Mouse (Mus musculus): ENCODE results near the gene Gm17509.

Gm17509 gene

DNA sequence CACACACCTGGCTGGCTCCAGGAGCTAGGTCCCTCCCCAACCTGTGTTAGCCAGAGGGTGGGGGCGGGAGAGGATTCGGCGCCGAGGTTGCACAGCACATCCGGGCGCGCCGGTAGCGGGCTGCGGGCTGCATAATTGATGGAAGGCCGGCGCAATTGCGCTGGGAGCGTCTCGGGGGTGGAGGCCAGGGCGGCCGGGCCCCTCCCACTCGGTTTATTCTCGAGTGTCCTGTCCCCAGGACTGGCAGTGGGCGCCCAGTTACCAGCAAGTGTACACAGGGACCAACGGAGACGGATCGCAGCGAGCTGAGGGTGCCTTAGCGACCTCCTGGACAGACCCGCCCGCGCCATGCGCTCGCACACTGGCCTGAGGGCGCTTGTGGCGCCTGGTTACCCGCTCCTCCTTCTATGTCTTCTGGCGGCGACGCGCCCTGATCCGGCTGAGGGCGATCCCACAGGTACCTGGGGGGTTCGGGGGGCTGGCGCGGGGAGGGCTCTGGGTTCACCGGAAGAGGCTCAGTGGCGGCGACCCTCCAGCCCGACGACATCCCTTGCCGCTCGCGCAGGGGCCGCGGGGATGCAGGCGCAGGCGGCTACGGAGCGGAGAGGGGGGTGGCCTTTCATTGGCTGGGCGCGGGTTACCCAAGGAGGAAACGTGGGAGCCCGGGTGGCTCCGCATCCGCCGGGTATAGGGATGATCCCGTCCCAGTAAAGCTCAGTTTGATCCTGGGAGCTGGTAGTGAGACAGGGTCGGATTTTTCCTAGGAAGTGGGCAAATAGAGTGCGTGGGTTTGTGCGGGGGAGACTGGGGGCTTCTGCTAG is at the start of gene Gm17509:
Gm17509 (minus strand) TSS at position 575 of the 821 bp plus-strand sequence.
- peak; percentile 79 for DNase-seq (ENCODE audit: low spot score)

DNA sequence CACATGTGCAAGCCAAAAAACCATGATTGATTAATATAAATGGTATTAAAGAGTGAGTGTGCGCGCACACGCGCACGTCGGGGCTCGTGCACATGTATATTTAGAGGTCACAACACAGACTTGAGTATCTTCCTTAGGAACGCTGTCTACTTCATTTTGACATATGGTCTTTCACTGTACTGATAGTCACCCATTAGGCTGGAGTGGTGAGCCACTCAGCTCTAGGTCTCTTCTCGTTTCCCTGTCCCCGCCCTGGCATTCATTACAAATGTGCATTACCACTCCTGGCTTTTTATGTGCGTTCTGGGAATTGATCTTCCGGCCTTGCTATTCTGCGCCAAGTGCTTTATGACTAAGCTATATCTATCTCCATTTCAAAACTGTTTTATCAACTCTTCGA is 47.1 kb upstream of the Gm17509 start:
- DNase-seq (ENCODE audit: low spot score) = no peak

DNA sequence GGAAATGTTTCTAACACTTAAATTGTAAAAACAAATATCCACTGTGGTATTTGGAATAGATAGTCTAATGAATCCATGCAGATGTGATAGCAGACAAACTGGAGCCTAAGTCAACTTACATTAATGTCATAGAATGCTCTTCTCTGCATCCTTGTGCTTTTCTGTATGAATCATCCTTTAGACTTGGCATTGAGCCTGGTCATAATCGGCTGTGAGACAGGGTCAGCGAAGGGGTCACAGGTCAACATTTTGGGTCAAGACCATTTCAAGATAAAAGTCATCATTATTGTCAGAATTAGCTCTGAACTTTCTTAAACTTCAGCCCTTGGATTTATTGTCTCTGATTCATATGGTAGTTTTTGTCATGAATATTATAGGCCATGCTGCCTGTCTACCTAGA is 45.3 kb upstream of the Gm17509 start:
- DNase-seq (ENCODE audit: low spot score) = peak; percentile 49

DNA sequence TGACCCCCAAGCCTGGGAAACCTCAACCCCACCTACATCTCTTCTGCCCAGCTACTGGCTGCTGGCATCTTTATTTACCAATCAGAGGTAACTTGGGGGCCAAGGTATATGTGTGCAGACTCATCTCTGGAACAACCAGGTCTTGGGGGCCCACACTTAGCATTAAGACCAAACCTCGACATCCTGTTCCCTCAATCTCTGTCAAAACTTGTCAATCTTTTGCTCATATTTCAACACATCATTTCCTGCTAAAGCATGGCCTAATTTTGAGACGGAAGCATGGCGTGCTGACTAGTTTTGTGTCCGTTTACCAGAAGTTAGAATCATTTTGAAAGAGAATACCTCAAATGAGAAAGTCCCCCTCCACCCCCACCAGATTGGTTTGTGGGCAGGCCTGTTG is 39.8 kb upstream of the Gm17509 start:
- no peak for DNase-seq (ENCODE audit: low spot score)

DNA sequence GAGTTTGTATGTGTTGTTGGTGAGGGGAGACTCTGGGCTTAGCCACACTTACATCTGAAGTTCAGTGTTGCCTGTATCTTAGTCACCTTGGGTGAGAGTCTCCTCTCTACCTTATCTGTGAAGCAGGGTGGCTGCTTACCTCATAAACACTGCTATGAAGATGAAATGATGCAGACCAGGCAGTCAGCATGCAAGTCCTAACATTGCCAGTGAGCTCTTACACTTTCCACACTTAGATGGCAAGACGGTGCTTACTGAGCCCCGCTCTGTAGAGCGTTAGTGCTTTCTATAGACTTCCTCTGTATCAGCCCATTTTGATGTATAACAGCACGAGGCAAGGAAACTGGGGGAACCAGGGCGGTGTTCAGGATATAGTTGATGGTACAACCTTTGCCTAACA is 21.7 kb upstream of the Gm17509 start:
- DNase-seq (ENCODE audit: low spot score) = no peak

DNA sequence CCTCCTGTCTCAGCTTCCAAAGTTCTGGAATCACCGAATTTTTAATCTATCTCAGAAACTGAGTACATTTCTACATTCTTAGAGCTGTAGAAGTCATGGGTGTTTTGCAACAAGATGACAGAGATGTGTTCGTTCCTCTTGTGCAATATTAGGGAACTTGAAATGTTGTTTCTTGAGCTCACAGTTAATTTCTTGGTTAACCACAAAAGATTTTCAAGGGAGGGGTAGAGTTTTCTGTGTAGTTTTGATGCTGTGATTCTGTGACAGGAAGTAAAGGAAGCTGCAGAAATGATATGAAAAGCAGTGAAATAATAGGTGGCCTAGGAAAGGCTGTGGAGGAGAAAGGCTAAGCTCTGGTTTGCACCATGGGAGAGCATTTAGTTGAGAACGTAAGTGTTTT is 21.2 kb upstream of the Gm17509 start:
- DNase-seq (ENCODE audit: low spot score) = no peak

DNA sequence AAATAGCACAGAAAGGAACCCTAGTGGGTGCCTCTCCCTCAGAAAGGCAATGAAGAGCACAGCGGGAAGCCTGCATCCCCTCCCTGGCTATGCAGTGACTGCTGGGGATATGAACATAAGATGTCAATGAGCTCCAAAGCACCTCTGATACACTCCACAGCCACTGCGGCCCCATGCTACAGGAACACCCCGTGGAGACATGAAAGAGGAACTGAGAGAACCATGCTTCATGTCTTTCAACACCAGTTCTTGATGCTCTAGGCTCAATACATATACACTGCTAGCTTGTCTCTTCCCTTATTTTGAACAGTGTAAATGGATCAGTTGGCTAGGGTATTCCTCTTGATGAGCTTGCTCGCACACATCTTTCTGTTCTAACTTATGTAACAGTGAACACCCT is 16.2 kb upstream of the Gm17509 start:
- DNase-seq (ENCODE audit: low spot score) = no peak

DNA sequence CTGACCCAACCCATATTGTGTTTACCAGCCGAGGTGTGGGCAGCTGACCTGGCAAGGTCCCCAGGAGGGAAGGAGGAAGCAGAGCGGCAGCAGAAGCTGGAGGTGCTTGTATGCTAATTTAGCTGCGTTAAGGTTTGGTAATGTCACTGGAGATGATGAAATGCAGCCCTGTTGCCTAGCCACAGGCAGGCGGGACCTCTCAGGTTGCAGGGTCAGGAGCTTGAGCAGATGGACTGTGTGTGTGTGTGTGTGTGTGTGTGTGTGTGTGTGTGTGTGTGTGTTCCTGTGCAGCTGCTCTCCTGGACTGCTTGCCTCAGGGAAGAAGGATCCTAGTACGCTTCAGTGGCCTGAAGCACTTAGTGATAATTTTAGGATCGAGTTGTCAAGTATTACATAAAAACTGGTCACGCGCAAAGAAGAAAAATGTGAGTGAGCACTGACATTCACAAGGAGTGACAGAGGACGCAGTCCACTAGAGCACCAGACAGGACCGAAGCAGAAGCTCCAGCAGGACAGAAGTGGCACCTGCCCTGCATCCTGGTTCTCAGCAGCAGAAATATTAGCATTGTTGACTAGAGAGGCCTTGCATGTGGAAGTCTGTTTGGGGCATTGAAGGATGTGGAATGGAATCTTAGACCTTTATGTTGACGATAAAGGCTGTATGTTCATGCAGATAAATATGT is 14.8 kb upstream of the Gm17509 start:
- peak; percentile 80 for DNase-seq (ENCODE audit: low spot score)

DNA sequence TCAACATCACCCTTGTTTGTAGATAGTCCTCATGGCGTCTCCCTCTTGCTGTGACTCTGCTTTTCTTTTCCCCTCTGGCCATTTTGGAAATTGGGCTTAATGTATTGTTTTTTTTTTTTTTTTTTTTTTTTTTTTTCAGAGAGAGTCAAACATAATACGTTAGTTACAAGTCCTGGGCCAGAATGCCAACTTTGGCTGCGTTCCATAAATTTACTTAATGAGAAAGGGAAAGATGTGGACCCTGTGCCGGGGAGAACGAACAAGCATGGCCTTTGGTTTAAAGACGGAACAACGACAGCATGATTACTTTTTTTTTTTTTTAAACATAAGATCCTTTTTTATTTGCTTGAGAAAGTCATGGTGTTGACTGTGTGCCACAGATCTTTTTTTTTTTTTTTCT is 13.6 kb upstream of the Gm17509 start:
- DNase-seq (ENCODE audit: low spot score) = no peak

DNA sequence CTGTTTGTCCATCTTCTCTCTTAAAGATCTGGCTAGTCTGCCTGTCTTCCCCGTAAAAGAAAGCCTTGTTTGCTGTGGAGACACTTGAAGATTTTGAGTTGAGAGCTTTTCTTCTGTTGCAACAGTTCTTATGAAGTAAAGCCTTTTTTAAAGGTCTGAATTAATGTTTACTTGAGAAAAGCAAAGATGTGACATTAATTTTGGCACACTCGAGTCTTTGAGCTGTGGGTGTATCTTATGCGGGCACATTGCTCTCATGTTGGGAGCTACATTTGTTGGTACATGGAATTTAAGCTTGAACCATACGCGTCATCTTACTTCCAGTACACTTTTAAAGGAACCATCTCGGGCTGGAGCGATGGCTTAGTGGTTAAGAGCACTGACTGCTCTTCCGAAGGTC is 12.9 kb upstream of the Gm17509 start:
- no peak for DNase-seq (ENCODE audit: low spot score)

DNA sequence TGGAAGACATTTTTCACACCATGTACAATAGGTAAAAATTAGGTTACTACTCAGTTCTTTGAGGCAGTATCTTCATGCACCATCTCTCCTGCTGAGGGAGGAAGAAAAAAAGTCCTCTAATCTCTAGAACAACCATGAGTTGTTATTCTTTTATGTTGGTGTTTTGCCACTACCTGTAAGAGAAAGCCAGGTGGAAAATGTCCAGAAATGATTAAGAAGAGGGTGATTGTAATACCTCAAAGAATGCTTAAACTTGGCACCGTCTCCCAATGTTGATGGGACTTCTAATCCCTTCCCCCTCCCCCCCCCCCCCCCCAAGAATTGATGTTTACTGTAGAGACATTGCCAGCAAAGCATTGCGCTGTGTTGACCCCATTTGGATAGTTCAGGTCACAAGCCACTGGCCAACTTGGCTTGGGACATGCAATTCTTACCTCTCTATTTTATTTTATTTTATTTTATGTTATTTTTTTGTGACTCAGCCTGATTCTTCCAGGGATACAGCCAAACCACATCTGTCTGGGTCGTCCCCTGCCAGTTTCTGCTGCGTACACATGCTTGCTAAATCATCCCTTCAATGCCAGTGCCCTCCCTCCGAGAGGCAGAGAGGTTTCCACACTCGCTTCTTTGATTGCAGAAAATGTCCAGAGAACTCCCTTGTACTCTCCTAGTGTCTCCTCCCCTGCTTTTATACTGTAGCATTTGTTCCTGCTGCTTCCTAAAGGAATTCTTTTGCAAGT is 9.7 kb upstream of the Gm17509 start:
- no peak for DNase-seq (ENCODE audit: low spot score)

DNA sequence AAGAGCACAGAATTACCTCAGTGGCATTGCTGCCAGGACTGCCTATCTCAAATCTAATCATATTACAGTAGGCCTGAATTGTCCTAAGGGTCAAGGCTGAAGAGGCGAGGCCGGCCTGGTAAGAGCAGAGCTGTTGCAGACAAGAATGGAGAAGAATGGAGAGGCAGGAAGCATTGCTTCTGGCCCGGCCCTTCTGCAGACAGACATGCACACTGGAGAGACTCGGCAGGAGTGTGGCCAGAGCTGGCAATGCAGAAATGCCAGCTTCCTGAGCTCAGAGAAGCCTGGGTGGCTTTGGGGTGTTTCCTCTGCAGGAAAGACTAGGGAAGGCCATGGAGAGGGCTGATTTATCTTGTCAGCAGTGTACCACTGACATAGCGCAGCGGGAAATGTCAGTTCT is 4.7 kb upstream of the Gm17509 start:
- no peak for DNase-seq (ENCODE audit: low spot score)

DNA sequence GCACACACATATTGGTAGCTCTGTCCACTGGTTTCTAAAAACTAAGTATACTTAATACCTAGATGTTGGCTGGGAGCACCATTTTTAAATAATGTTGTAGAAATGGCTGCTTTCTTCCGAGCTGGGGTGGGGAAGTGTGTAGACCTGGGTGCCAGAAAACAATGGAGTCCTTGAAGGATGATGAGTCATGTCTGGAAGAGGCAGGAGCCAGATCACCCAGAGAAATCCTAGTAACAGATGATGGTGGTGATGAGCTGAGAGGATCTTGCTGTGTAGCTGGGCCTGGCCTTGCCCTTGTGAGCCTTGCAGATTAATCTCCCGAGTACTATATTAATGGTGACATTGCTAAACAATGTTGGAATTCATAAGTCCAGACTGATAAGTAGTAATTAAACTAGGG is 4.0 kb upstream of the Gm17509 start:
- no peak for DNase-seq (ENCODE audit: low spot score)

DNA sequence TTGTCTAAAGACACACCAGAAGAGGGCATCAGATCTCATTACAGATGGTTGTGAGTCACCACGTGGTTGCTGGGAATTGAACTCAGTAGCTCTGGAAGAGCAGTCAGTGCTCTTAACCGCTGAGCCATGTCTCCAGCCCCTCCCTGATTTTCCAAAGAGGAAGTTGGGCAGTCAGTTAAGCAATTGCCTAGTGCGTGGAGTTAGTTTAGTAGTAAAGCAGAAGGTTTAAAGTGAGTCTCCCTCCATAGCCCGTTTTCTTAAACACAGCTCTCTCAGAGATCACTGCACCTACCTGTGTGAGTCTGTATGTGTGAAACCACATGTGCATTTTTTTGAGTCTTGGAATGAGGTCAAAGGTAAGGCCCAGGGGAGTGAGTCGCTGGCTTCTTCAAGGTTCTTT is 2.2 kb upstream of the Gm17509 start:
- no peak for DNase-seq (ENCODE audit: low spot score)

DNA sequence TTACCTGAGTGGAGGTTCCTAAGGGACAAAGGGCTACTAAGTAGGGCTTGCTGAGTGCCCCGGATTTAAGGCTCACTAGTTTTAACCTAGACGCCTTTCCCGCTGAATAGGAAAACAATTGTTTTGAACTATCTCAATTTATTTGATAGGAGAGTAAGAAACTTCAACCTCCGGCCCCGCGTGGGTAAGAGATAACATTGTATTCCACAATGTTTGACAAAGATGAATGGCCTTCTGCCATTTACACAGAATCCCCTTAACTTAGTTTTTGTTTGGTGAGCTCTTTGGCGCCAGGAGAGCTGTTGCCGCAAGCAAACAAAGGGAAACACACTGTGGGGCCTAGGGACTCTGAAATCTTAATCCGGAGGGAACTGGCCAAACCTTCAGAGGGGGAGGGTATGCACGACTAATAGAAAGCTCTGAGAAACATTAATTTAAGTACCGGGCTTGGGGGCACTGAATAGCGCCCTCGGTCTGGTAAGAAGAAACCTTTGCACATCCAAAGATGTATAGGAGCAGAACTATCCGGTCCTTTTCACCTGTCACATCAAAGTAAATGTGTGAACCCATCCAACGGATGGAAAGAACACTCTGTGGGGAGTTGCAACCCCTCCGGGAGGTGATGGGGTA is 889 bp downstream of the Gm17509 start:
- peak; percentile 57 for DNase-seq (ENCODE audit: low spot score)

DNA sequence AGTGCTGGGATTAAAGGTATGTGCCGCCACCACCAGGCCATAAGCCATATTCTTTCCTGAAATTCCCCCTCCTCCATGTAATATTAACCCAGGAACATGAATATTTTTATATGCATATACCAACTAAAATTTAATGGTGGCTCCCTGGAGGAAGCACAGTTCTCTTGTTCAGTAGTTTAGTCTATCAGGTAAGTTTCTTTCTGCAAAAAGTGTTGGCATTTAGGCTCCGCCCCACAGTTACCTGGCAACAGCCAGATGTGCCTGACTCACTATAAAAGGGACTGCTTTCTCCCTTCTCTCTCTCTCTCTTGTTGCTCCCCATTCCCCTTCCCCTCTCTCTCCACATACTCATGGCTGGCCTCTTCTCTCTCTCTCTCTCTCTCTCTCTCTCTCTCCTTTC is 2.8 kb downstream of the Gm17509 start:
- DNase-seq (ENCODE audit: low spot score) = no peak

DNA sequence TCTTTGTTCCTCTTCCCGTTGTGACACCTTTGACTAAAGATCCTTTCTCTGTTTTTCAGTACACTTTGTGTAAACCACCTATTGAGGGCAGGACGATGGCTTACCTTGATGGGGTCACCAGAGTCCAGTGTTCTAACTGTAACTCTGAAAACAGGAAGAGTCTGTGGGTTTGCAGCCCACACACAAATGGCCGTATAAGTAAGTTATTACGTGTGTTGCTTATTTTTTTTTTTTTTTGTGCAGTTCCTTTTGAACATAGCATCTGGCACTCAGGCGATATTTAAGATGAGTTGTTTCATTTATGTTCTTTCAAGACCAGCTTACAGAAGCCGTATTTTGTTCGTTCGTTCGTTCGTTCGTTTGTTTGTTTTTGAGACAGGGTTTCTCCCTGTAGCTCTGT is 3.3 kb downstream of the Gm17509 start:
- no peak for DNase-seq (ENCODE audit: low spot score)

DNA sequence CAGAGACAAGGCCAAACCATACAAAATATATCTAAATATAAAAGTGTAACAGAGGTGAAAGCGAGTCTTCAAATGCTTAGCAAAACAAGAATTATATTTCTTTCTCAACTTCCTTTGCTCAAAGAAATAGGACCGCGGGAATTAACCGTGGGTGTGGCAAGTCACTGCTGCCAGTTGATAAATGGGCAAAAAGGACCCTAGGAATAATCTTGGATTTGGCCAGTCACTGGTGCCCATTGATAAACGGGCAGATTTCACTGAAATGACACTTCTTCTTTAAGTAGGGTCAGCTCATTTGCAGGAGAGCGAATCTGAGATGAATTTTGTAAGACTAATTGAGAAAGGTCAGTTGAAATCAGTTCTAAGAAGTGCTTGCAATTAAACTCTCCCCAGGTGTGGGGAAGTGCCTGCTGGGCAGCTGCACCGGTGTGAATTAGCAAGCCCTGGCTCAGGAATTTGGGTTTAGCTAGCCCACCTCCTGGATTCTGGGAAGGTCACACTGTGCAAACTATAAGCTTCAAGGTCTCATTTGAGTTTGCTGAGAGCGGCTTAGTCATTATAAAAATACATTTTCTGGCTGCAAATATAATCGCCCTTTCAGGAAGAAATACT is 4.0 kb downstream of the Gm17509 start:
- DNase-seq (ENCODE audit: low spot score) = no peak

DNA sequence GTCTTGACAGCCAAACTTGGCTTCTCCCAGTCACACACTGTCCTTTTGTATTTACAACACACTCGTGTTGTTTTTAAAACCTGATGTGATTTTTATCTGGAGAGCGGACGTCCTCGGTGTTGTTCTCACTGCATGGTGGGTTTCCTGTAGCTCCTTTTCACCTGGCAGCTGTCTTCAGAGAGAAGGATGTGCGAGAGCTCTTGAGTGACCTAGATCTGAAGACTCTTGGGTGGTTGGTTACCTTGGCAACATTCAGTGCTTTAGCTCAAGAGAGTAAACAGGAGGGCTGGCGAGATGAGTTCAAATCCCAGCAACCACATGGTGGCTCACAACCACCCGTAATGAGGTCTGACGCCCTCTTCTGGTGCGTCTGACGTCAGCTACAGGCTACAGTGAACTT is 4.7 kb downstream of the Gm17509 start:
- peak; percentile 67 for DNase-seq (ENCODE audit: low spot score)

DNA sequence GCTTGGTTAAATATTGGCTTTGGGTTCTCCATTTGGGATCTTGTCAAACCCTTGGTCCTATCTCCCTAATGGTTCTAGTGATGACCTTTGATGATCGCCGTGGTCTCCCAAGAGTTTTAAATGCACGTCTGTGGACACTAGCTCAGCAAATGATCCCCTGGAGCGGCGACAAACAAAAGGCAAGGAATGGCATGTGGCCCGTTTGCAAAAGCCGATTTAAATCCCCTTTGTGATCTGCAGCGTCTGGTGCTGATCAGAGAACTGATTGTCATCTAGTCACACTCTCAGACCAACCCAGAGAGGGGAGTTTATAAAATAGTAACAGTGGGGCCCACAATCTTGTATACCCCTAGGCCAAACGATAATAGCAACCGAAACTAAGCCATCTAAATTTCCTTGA is 5.4 kb downstream of the Gm17509 start:
- peak; percentile 60 for DNase-seq (ENCODE audit: low spot score)

DNA sequence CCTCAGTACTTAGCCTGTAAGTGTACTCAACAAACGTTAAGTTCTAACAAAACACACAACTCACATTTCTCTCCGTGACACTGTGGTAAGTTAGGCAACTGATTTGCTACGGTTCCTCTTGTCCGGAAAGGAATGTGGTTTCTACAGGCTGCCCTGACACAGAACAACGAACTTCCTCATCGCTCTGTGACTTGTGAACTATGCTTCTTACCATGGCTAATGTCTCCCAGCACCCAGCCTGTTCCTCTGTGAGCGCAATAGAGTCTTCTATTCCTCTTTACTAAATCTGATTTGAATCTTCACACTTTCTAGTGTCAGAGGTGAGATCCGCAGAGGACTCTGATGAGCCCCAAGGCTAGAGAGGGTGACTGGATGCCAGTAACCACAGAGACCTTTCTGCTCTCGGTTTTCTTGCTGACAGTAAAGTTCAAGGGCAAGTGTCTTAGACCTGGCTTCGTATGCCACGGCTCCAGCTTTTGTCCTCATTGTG is 9.4 kb downstream of the Gm17509 start:
- no peak for DNase-seq (ENCODE audit: low spot score)

DNA sequence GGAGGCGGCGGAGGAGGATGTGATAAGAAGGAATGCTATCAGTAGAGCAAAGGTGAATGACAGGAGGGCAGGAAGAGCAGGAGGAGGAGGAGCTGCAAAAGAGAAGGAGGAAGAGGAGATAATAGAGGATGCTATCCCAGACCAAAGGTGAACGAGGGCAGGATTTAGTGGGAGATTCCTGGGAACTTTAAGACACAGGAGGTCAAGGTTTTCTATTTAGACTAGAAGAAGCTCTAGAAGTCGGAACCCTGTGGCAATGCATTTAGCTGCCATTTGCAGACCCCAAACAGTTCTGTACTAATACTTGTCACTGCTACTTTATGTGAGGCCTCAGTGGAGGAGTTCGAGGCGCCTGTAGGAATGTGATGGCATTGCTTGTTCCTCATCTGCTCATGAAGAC is 12.6 kb downstream of the Gm17509 start, which contains the start of gene Emb:
Emb (plus strand) TSS at position 301 of the 400 bp plus-strand sequence.
- no peak for DNase-seq (ENCODE audit: low spot score)
